In genomic region chr13:102593405-102594200, GRCm38 (mm10) we compare ENCODE assay signal across 8 mouse cellular contexts.
DNase-seq lines count a peak whose midpoint lies in the region; ATAC-seq and TF ChIP-seq lines count a peak whose summit lies in the region.
"Had no signal": no experiment of that assay in that cellular context is flagged by ENCODE, and none has a peak within 500 bp of the region (broad histone marks: within the 10 kb centered on the region; RNA-seq: fewer than 3 reads in every experiment).

No protein-coding gene starts in this region.

- TF ChIP-seq EP300 in liver, postnatal 0 days (IDR thresholded peaks at IDR 0.05; ENCODE audit: low read depth): peak; percentile 9; the same call in 1 of the 2 replicates

- 76% methylated on average over 12 of the region's 12 CpGs for WGBS in liver, postnatal 0 days (ENCODE audit: insufficient replicate concordance)
- WGBS in liver, embryonic 12.5 days (ENCODE audit: insufficient replicate concordance): 74% methylated on average over 12 of the region's 12 CpGs
- 92% methylated on average over 12 of the region's 12 CpGs for WGBS in midbrain, embryonic 11.5 days

- peak; percentile 51; the same call in 1 of the 2 replicates for ATAC-seq in liver, postnatal 0 days
- no peak for ATAC-seq in liver, embryonic 12.5 days
- no peak for ATAC-seq in midbrain, embryonic 11.5 days (ENCODE audit: low FRiP score)
- ATAC-seq in megakaryocyte progenitor cell, adult 5-6 weeks (replicated peaks; ENCODE audit: poor library complexity): no peak

- no peak overlapping the region for H3K27ac ChIP-seq in liver, postnatal 0 days (ENCODE audit: low read depth)
- no peak overlapping the region for H3K27ac ChIP-seq in liver, embryonic 12.5 days
- H3K27ac ChIP-seq in midbrain, embryonic 11.5 days (ENCODE audit: low read depth, low read length): no peak overlapping the region
- H3K27ac ChIP-seq: limb, embryonic 12.5 days had no signal

- H3K36me3 ChIP-seq in liver, postnatal 0 days (replicated peaks; ENCODE audit: insufficient read depth, low read length): no peaks in the 10 kb centered on the region
- H3K36me3 ChIP-seq in liver, embryonic 12.5 days: no peaks in the 10 kb centered on the region
- no peaks in the 10 kb centered on the region for H3K36me3 ChIP-seq in midbrain, embryonic 11.5 days (ENCODE audit: control insufficient read depth, insufficient read depth, low read length)
- H3K36me3 ChIP-seq: limb, embryonic 12.5 days had no signal

- H3K9ac ChIP-seq in liver, postnatal 0 days (replicated peaks): no peak overlapping the region
- H3K9ac ChIP-seq in liver, embryonic 12.5 days: no peak overlapping the region
- no peak overlapping the region for H3K9ac ChIP-seq in midbrain, embryonic 11.5 days (ENCODE audit: low read length)
- H3K9ac ChIP-seq: limb, embryonic 12.5 days had no signal

- no peak overlapping the region for H3K4me2 ChIP-seq in liver, postnatal 0 days (ENCODE audit: low read depth, low read length)
- H3K4me2 ChIP-seq in liver, embryonic 12.5 days: no peak overlapping the region
- no peak overlapping the region for H3K4me2 ChIP-seq in midbrain, embryonic 11.5 days
- H3K4me2 ChIP-seq: limb, embryonic 12.5 days had no signal

- no peaks in the 10 kb centered on the region for H3K27me3 ChIP-seq in liver, postnatal 0 days (ENCODE audit: insufficient read depth, low read length)
- no peaks in the 10 kb centered on the region for H3K27me3 ChIP-seq in liver, embryonic 12.5 days (replicated peaks)
- no peaks in the 10 kb centered on the region for H3K27me3 ChIP-seq in midbrain, embryonic 11.5 days (ENCODE audit: control insufficient read depth, insufficient read depth, low read length)

- H3K4me1 ChIP-seq in liver, postnatal 0 days (ENCODE audit: insufficient read depth): peaks cover 5% of the 10 kb centered on the region; the same call in 1 of the 2 replicates
- no peaks in the 10 kb centered on the region for H3K4me1 ChIP-seq in liver, embryonic 12.5 days
- peaks cover 10% of the 10 kb centered on the region for H3K4me1 ChIP-seq in midbrain, embryonic 11.5 days (ENCODE audit: control insufficient read depth, insufficient read depth, low read length)

- H3K4me3 ChIP-seq in liver, postnatal 0 days (ENCODE audit: low read depth, low read length): no peak overlapping the region
- H3K4me3 ChIP-seq in liver, embryonic 12.5 days: no peak overlapping the region
- no peak overlapping the region for H3K4me3 ChIP-seq in midbrain, embryonic 11.5 days (ENCODE audit: low read depth, low read length)
- H3K4me3 ChIP-seq: limb, embryonic 12.5 days had no signal

- no peak for TF ChIP-seq CTCF in liver, postnatal 0 days (IDR thresholded peaks at IDR 0.05; ENCODE audit: low read depth)

- peak; percentile 27 for DNase-seq in liver, postnatal 0 days
- peak; percentile 45 for DNase-seq in gastrocnemius, postnatal 10 days
- peak; percentile 44 for DNase-seq in layer of hippocampus, adult 9-11 months
- peak; percentile 26 to 46 for DNase-seq in right cerebral cortex, adult 2 months (ENCODE audit: low spot score in 2 of 2)
- DNase-seq in midbrain, embryonic 11.5 days (ENCODE audit: low spot score, missing footprints): no peak

- no peaks in the 10 kb centered on the region for H3K9me3 ChIP-seq in liver, postnatal 0 days (ENCODE audit: low read length)
- H3K9me3 ChIP-seq in liver, embryonic 12.5 days (replicated peaks): no peaks in the 10 kb centered on the region
- no peaks in the 10 kb centered on the region for H3K9me3 ChIP-seq in midbrain, embryonic 11.5 days (ENCODE audit: control insufficient read depth, low read length)
- H3K9me3 ChIP-seq: limb, embryonic 12.5 days had no signal
